Mouse (Mus musculus): ENCODE measurements around the gene Crlf1. TPM values are rescaled to one million over a fixed set of nuclear protein-coding genes. Genes with fewer than 3 reads are reported as not detected.

Crlf1 gene
- polyA plus RNA-seq, 1 experiment from 2014 or later, result 3.4 TPM

- Histone ChIP-seq H3K4me1 (ENCODE audit: control insufficient read depth, insufficient read depth, low read length) (peaks cover 9% of the 10 kb centered on the region), H3K36me3 (ENCODE audit: control insufficient read depth, insufficient read depth, low read length) (0 out of 2 replicates have a peak, but pooled peaks cover 2% of the 10 kb centered on the region), H3K9me3 (ENCODE audit: control insufficient read depth, low read length) (no peaks in the 10 kb centered on the region), H3K9ac (ENCODE audit: low read length) (no peak overlapping the region), H3K4me2 (ENCODE audit: low read depth) (no peak overlapping the region), H3K27ac (ENCODE audit: low read depth, low read length) (no peak overlapping the region), H3K27me3 (ENCODE audit: control insufficient read depth, insufficient read depth, low read length) (peaks cover 78% of the 10 kb centered on the region), H3K4me3 (ENCODE audit: low read depth, low read length) (no peak overlapping the region)
- WGBS, result 8% methylated on average over 39 of the region's 39 CpGs
- ATAC-seq (ENCODE audit: insufficient read depth, low FRiP score, low TSS enrichment), result no peak
- no peak for DNase-seq (ENCODE audit: low spot score)
Observed at GRCm38 (mm10) chr8:70500386-70501301, 7.7 kb downstream of the Crlf1 start.

DNA sequence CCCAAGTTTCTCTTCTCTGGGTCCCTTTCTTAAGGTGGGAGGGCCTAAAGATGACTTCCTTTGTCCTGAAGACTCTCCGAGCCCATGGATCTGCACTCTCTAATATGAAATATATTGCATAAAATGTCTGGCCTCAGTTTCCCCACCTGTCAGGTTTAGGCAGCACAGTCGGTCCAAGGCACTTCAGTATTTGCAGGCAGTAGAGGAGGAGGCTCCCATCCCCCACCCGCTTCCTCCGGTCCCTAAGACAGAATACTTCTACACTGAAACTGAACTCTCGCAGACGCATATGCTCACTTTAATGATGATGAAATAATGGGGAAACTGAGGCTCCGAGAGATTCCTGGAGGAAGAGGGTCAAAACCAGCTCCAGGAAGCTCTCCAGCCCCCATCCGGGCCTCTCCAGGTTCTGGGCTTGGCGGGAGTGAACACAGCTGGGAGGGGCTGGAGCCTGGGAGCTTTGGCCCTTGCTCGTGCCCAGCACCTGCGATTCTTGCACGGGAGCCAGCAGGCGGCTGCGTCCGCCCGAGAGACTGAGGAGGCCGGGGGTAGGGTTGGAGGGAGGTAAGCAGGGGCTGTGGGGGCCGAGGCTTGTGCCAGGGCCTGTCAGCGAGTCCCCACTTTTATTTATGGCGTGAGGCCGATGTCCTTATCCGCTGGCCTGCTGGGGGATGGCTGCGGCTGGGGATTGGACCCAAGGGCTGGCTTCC lies 9.0 kb downstream of the Crlf1 start:
- Histone ChIP-seq H3K27ac (ENCODE audit: low read depth, low read length) (no peak overlapping the region), H3K4me1 (ENCODE audit: control insufficient read depth, insufficient read depth, low read length) (peaks cover 11% of the 10 kb centered on the region), H3K36me3 (ENCODE audit: control insufficient read depth, insufficient read depth, low read length) (0 out of 2 replicates have a peak, but pooled peaks cover 2% of the 10 kb centered on the region), H3K4me2 (ENCODE audit: low read depth) (no peak overlapping the region), H3K4me3 (ENCODE audit: low read depth, low read length) (no peak overlapping the region), H3K9ac (ENCODE audit: low read length) (no peak overlapping the region), H3K9me3 (ENCODE audit: control insufficient read depth, low read length) (no peaks in the 10 kb centered on the region), H3K27me3 (ENCODE audit: control insufficient read depth, insufficient read depth, low read length) (peaks cover 65% of the 10 kb centered on the region)
- DNase-seq (ENCODE audit: low spot score), result no peak
- ATAC-seq (ENCODE audit: insufficient read depth, low FRiP score, low TSS enrichment), result no peak
- WGBS, result 7% methylated on average over 23 of the region's 23 CpGs

GRCm38 (mm10) chr8:70502540-70502939 lies 9.6 kb downstream of the Crlf1 start:
- Histone ChIP-seq H3K4me3 (ENCODE audit: low read depth, low read length) (no peak overlapping the region), H3K36me3 (ENCODE audit: control insufficient read depth, insufficient read depth, low read length) (peaks cover 5% of the 10 kb centered on the region), H3K4me2 (ENCODE audit: low read depth) (no peak overlapping the region), H3K27me3 (ENCODE audit: control insufficient read depth, insufficient read depth, low read length) (peaks cover 59% of the 10 kb centered on the region), H3K27ac (ENCODE audit: low read depth, low read length) (no peak overlapping the region), H3K9ac (ENCODE audit: low read length) (no peak overlapping the region), H3K9me3 (ENCODE audit: control insufficient read depth, low read length) (no peaks in the 10 kb centered on the region), H3K4me1 (ENCODE audit: control insufficient read depth, insufficient read depth, low read length) (peaks cover 11% of the 10 kb centered on the region)
- ATAC-seq (ENCODE audit: insufficient read depth, low FRiP score, low TSS enrichment) (no peak), DNase-seq (ENCODE audit: low spot score) (no peak)
- 29% methylated on average over 12 of the region's 12 CpGs for WGBS

DNA sequence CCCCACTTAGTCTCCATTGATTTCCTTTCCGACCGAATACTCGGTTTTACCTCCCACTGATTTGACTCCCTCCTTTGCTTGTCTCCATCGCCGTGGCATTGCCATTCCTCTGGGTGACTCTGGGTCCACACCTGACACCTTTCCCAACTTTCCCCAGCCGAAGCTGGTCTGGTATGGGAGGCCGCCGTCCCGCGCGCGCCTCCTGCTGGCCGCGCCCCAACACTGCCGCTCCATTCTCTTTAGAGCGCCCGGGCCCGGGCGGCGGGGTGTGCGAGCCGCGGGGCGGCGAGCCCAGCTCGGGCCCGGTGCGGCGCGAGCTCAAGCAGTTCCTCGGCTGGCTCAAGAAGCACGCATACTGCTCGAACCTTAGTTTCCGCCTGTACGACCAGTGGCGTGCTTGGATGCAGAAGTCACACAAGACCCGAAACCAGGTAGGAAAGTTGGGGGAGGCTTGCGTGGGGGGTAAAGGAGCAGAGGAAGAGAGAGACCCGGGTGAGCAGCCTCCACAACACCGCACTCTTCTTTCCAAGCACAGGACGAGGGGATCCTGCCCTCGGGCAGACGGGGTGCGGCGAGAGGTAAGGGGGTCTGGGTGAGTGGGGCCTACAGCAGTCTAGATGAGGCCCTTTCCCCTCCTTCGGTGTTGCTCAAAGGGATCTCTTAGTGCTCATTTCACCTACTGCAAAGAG lies 10.2 kb downstream of the Crlf1 start:
- WGBS, result 11% methylated on average over 46 of the region's 46 CpGs
- no peak overlapping the region for H3K27ac ChIP-seq (ENCODE audit: low read depth, low read length)
- H3K9ac ChIP-seq (ENCODE audit: low read length), result no peak overlapping the region
- DNase-seq (ENCODE audit: low spot score) (peak; percentile 84), ATAC-seq (ENCODE audit: insufficient read depth, low FRiP score, low TSS enrichment) (no peak)
- peaks cover 55% of the 10 kb centered on the region for H3K27me3 ChIP-seq (ENCODE audit: control insufficient read depth, insufficient read depth, low read length)
- peaks cover 10% of the 10 kb centered on the region for H3K36me3 ChIP-seq (ENCODE audit: control insufficient read depth, insufficient read depth, low read length)
- H3K4me2 ChIP-seq (ENCODE audit: low read depth), result no peak overlapping the region
- H3K9me3 ChIP-seq (ENCODE audit: control insufficient read depth, low read length), result no peaks in the 10 kb centered on the region
- peaks cover 11% of the 10 kb centered on the region for H3K4me1 ChIP-seq (ENCODE audit: control insufficient read depth, insufficient read depth, low read length)
- H3K4me3 ChIP-seq (ENCODE audit: low read depth, low read length), result 0 out of 2 replicates have a peak overlapping the region, but pooled peaks have one; percentile 6

DNA sequence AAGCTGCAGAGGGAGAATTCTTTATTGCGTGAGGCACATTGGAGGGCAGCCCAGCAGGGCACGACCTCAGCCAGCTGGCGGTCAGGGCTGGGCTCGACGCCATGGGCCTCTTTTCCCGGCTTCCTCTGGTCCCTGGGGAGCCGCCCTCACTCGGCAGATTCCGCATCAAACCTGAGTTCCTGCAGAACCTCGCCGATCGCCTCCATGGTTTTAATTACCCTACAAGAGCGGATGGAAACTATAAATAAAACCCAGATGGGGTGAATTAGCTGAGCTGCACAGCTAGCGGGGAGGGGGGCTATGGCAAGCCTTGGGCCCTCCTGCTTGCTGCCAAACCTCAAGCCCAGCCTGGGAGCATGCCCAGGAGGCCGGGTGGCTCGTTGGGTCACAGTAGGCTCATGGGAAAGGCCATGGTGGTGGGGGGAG lies 11.3 kb downstream of the Crlf1 start:
- Histone ChIP-seq H3K27ac (ENCODE audit: low read depth, low read length) (no peak overlapping the region), H3K4me2 (ENCODE audit: low read depth) (no peak overlapping the region), H3K9me3 (ENCODE audit: control insufficient read depth, low read length) (no peaks in the 10 kb centered on the region), H3K4me3 (ENCODE audit: low read depth, low read length) (no peak overlapping the region), H3K36me3 (ENCODE audit: control insufficient read depth, insufficient read depth, low read length) (peaks cover 10% of the 10 kb centered on the region), H3K27me3 (ENCODE audit: control insufficient read depth, insufficient read depth, low read length) (peaks cover 44% of the 10 kb centered on the region), H3K9ac (ENCODE audit: low read length) (no peak overlapping the region), H3K4me1 (ENCODE audit: control insufficient read depth, insufficient read depth, low read length) (peaks cover 20% of the 10 kb centered on the region)
- ATAC-seq (ENCODE audit: insufficient read depth, low FRiP score, low TSS enrichment) (no peak), DNase-seq (ENCODE audit: low spot score) (no peak)
- WGBS, result 51% methylated on average over 16 of the region's 16 CpGs

- H3K4me3 ChIP-seq (ENCODE audit: low read depth, low read length), result no peak overlapping the region
- WGBS, result 77% methylated on average over 3 of the region's 3 CpGs
- H3K36me3 ChIP-seq (ENCODE audit: control insufficient read depth, insufficient read depth, low read length), result peaks cover 10% of the 10 kb centered on the region
- H3K9me3 ChIP-seq (ENCODE audit: control insufficient read depth, low read length), result no peaks in the 10 kb centered on the region
- no peak overlapping the region for H3K9ac ChIP-seq (ENCODE audit: low read length)
- peak; percentile 71 for DNase-seq (ENCODE audit: low spot score)
- no peak for ATAC-seq (ENCODE audit: insufficient read depth, low FRiP score, low TSS enrichment)
- no peak overlapping the region; the same call in 1 of the 2 replicates for H3K4me2 ChIP-seq (ENCODE audit: low read depth)
- no peak overlapping the region for H3K27ac ChIP-seq (ENCODE audit: low read depth, low read length)
- H3K4me1 ChIP-seq (ENCODE audit: control insufficient read depth, insufficient read depth, low read length), result peaks cover 23% of the 10 kb centered on the region
- H3K27me3 ChIP-seq (ENCODE audit: control insufficient read depth, insufficient read depth, low read length), result peaks cover 39% of the 10 kb centered on the region
Observed at GRCm38 (mm10) chr8:70504851-70505250, 11.9 kb downstream of the Crlf1 start.

- 39% methylated on average over 32 of the region's 32 CpGs for WGBS
- Histone ChIP-seq H3K36me3 (ENCODE audit: control insufficient read depth, insufficient read depth, low read length) (peaks cover 10% of the 10 kb centered on the region), H3K4me2 (ENCODE audit: low read depth) (peak overlapping the region; percentile 64), H3K27me3 (ENCODE audit: control insufficient read depth, insufficient read depth, low read length) (peaks cover 29% of the 10 kb centered on the region), H3K9ac (ENCODE audit: low read length) (peak overlapping the region; percentile 93), H3K4me3 (ENCODE audit: low read depth, low read length) (peak overlapping the region; percentile 71), H3K27ac (ENCODE audit: low read depth, low read length) (no peak overlapping the region), H3K4me1 (ENCODE audit: control insufficient read depth, insufficient read depth, low read length) (peaks cover 23% of the 10 kb centered on the region), H3K9me3 (ENCODE audit: control insufficient read depth, low read length) (no peaks in the 10 kb centered on the region)
- DNase-seq (ENCODE audit: low spot score) (peak; percentile 60), ATAC-seq (ENCODE audit: insufficient read depth, low FRiP score, low TSS enrichment) (peak; percentile 18)
Observed at GRCm38 (mm10) chr8:70505698-70506327, 12.9 kb downstream of the Crlf1 start.

Data from neural tube, embryonic 11.5 days (tissue).